Mouse (Mus musculus): ENCODE data around the gene Adat3. TPM values are rescaled to one million over a fixed set of nuclear protein-coding genes. Genes with fewer than 3 reads are reported as not detected.
"Not testable (repeated sequence)": the region's sequence is repeated elsewhere in the genome, so short reads cannot be mapped to it uniquely, and the experiment has no call there.

Gene Adat3
- total and polyA plus RNA-seq, 2 experiments from 2014 or later, result 3.0 to 4.5 TPM

- Histone ChIP-seq H3K27me3 (ENCODE audit: insufficient read depth, low read length) (no peaks in the 10 kb centered on the region), H3K36me3 (ENCODE audit: insufficient read depth) (peaks cover 4% of the 10 kb centered on the region; the same call in 1 of the 2 replicates), H3K4me3 (ENCODE audit: low read depth, low read length) (no peak overlapping the region), H3K9ac (no peak overlapping the region), H3K9me3 (ENCODE audit: low read length) (no peaks in the 10 kb centered on the region), H3K4me1 (ENCODE audit: insufficient read depth) (peaks cover 22% of the 10 kb centered on the region; the same call in 1 of the 2 replicates), H3K27ac (ENCODE audit: low read depth, low read length) (no peak overlapping the region), H3K4me2 (ENCODE audit: low read depth) (no peak overlapping the region)
- TF ChIP-seq CTCF (IDR thresholded peaks at IDR 0.05; ENCODE audit: low read depth), result no peak
- no peak for ATAC-seq
- no peak for DNase-seq
- WGBS, result 92% methylated on average over 4 of the region's 4 CpGs
Observed at GRCm38 (mm10) chr10:80625764-80626163, 23.1 kb downstream of the Adat3 start.

DNA sequence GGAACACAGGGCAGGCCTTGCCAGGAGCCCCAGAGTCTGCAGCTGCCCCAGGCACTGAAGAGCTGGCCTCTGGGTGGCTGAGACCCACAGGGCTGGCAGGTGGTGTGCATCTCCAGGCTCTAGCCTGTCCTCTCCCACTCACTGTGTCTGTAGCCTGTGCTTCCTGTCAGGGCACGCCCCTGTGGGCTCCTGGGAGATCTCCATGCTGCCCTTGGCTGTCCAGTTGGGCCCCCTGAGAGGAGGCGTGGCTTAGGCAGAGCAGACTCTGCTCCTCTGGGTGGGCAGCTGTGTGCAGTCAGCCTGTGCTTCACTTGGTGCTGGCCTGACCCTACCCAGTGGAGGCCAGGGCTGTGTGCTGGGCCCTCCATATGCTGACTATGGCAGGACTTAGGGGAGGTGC is 25.0 kb downstream of the Adat3 start:
- H3K36me3 ChIP-seq (ENCODE audit: insufficient read depth), result peaks cover 4% of the 10 kb centered on the region; the same call in 1 of the 2 replicates
- 66% methylated on average over 2 of the region's 2 CpGs for WGBS
- TF ChIP-seq CTCF (IDR thresholded peaks at IDR 0.05; ENCODE audit: low read depth), result no peak
- no peaks in the 10 kb centered on the region for H3K27me3 ChIP-seq (ENCODE audit: insufficient read depth, low read length)
- H3K27ac ChIP-seq (ENCODE audit: low read depth, low read length), result no peak overlapping the region
- ATAC-seq (no peak), DNase-seq (no peak)
- no peak overlapping the region for H3K4me2 ChIP-seq (ENCODE audit: low read depth)
- no peaks in the 10 kb centered on the region for H3K9me3 ChIP-seq (ENCODE audit: low read length)
- H3K4me3 ChIP-seq (ENCODE audit: low read depth, low read length), result no peak overlapping the region
- H3K9ac ChIP-seq, result no peak overlapping the region
- H3K4me1 ChIP-seq (ENCODE audit: insufficient read depth), result peaks cover 16% of the 10 kb centered on the region; the same call in 1 of the 2 replicates

DNA sequence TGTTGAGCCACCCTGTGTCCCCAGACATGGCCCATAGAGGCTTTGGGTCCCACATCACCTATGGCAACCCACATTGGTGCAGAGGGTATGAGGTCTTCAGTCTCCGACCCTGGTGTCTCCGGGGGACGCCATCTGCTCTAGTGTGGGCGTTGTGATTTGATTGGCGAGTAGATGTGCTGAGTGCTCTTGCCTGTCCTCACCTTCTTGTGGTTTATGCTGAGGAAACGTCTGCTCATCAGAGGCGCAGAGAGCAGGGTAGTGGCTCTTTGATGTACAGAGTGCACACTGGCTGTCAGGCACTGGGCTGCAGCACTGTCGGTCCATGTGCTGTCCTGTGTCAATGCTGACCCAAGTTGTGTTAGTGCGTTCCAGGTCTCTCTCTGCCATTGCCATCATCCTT is 26.2 kb downstream of the Adat3 start:
- Histone ChIP-seq H3K4me2 (ENCODE audit: low read depth) (no peak overlapping the region), H3K36me3 (ENCODE audit: insufficient read depth) (peaks cover 5% of the 10 kb centered on the region), H3K4me1 (ENCODE audit: insufficient read depth) (0 out of 2 replicates have a peak, but pooled peaks cover 8% of the 10 kb centered on the region), H3K27me3 (ENCODE audit: insufficient read depth, low read length) (no peaks in the 10 kb centered on the region), H3K27ac (ENCODE audit: low read depth, low read length) (no peak overlapping the region), H3K9me3 (ENCODE audit: low read length) (no peaks in the 10 kb centered on the region), H3K4me3 (ENCODE audit: low read depth, low read length) (no peak overlapping the region), H3K9ac (no peak overlapping the region)
- DNase-seq (no peak), ATAC-seq (no peak)
- 92% methylated on average over 9 of the region's 9 CpGs for WGBS
- no peak for TF ChIP-seq CTCF (IDR thresholded peaks at IDR 0.05; ENCODE audit: low read depth)

DNA sequence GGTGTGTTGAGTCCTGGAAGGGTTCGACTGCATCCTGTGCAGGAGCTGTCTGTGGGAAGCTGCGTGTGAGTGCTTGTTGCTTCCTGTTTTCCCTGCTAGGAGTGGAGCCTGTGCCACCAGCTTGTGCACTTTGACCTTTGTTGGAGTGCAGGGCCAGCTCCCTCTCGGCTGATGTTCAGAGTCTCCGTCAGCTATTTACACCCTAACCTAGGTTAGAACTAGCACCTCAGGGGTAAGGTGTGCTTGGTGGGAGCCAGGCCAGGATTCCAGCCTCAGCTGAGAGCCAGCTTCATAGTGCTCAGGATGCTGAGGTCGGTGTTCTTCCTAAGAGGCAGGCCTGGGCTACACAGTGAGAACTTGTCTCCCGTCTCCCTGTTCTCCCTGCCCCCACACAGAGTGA is 32.7 kb downstream of the Adat3 start:
- H3K4me3 ChIP-seq (ENCODE audit: low read depth, low read length), result no peak overlapping the region
- WGBS, result 92% methylated on average over 6 of the region's 6 CpGs
- no peaks in the 10 kb centered on the region for H3K9me3 ChIP-seq (ENCODE audit: low read length)
- H3K27ac ChIP-seq (ENCODE audit: low read depth, low read length), result no peak overlapping the region
- H3K27me3 ChIP-seq (ENCODE audit: insufficient read depth, low read length), result no peaks in the 10 kb centered on the region
- no peaks in the 10 kb centered on the region for H3K4me1 ChIP-seq (ENCODE audit: insufficient read depth)
- no peak for TF ChIP-seq CTCF (IDR thresholded peaks at IDR 0.05; ENCODE audit: low read depth)
- ATAC-seq, result no peak
- H3K9ac ChIP-seq, result no peak overlapping the region
- no peak overlapping the region for H3K4me2 ChIP-seq (ENCODE audit: low read depth)
- DNase-seq, result no peak
- H3K36me3 ChIP-seq (ENCODE audit: insufficient read depth), result peaks cover 63% of the 10 kb centered on the region

DNA sequence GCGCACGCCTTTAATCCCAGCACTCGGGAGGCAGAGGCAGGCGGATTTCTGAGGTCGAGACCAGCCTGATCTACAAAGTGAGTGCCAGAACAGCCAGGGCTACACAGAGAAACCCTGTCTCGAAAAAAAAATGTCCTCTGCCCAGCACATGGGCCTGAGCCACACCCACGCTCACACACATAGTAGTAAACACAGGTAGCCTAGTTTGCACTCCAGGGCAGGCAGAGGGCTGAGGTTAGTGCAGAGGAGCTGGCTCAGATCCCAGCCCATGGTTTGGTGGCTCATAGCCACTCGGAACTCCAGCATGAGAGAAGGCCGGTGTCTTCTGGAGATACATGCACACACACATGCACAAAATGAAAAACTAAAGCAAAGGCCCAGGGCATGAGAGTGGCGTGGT is 44.3 kb downstream of the Adat3 start:
- 94% methylated on average over 10 of the region's 10 CpGs for WGBS
- no peak for TF ChIP-seq CTCF (IDR thresholded peaks at IDR 0.05; ENCODE audit: low read depth)

DNA sequence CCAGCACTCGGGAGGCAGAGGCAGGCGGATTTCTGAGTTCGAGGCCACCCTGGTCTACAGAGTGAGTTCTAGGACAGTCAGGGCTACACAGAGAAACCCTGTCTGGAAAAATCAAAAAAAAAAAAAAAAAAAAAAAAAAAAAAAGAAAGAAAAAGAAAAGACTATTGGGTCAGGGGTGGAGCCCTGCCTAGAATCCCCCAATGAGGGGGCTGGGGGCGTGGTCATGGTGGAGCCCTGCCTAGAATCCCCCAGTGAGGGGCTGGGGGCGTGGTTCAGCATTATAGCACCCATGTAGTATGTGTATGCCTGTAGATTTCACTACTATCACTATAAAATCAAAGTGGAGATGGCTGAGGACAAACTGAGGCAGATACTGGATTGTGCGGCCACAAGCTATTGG is 47.2 kb downstream of the Adat3 start:
- whole genome bisulfite sequencing, result 90% methylated on average over 6 of the region's 6 CpGs
- not testable (repeated sequence) for H3K27ac ChIP-seq (ENCODE audit: low read depth, low read length); ATAC-seq; H3K4me2 ChIP-seq (ENCODE audit: low read depth); H3K4me1 ChIP-seq (ENCODE audit: insufficient read depth); H3K9ac ChIP-seq; H3K9me3 ChIP-seq (ENCODE audit: low read length); H3K27me3 ChIP-seq (ENCODE audit: insufficient read depth, low read length); DNase-seq; H3K4me3 ChIP-seq (ENCODE audit: low read depth, low read length)
- peaks cover 30% of the 10 kb centered on the region for H3K36me3 ChIP-seq (ENCODE audit: insufficient read depth)

More for the DNA sequence above, 44.3 kb downstream of the Adat3 start:
- Histone ChIP-seq H3K27me3 (ENCODE audit: insufficient read depth, low read length) (no peaks in the 10 kb centered on the region), H3K4me2 (ENCODE audit: low read depth) (no peak overlapping the region), H3K9me3 (ENCODE audit: low read length) (no peaks in the 10 kb centered on the region), H3K4me1 (ENCODE audit: insufficient read depth) (no peaks in the 10 kb centered on the region), H3K9ac (no peak overlapping the region), H3K27ac (ENCODE audit: low read depth, low read length) (no peak overlapping the region), H3K4me3 (ENCODE audit: low read depth, low read length) (no peak overlapping the region), H3K36me3 (ENCODE audit: insufficient read depth) (peaks cover 57% of the 10 kb centered on the region)
- DNase-seq, result no peak
- no peak for ATAC-seq

- H3K4me2 ChIP-seq (ENCODE audit: low read depth), result no peak overlapping the region
- no peak overlapping the region for H3K27ac ChIP-seq (ENCODE audit: low read depth, low read length)
- 95% methylated on average over 10 of the region's 10 CpGs for WGBS
- H3K36me3 ChIP-seq (ENCODE audit: insufficient read depth), result peaks cover 25% of the 10 kb centered on the region
- no peaks in the 10 kb centered on the region for H3K9me3 ChIP-seq (ENCODE audit: low read length)
- H3K27me3 ChIP-seq (ENCODE audit: insufficient read depth, low read length), result no peaks in the 10 kb centered on the region
- no peak overlapping the region for H3K9ac ChIP-seq
- ATAC-seq, result no peak
- H3K4me1 ChIP-seq (ENCODE audit: insufficient read depth), result peaks cover 6% of the 10 kb centered on the region
- no peak overlapping the region for H3K4me3 ChIP-seq (ENCODE audit: low read depth, low read length)
- no peak for DNase-seq
- no peak for TF ChIP-seq CTCF (IDR thresholded peaks at IDR 0.05; ENCODE audit: low read depth)
Observed at GRCm38 (mm10) chr10:80650392-80650791, 47.7 kb downstream of the Adat3 start.
